Mouse (Mus musculus): ENCODE data around the gene Utp14b.

Utp14b gene

DNA sequence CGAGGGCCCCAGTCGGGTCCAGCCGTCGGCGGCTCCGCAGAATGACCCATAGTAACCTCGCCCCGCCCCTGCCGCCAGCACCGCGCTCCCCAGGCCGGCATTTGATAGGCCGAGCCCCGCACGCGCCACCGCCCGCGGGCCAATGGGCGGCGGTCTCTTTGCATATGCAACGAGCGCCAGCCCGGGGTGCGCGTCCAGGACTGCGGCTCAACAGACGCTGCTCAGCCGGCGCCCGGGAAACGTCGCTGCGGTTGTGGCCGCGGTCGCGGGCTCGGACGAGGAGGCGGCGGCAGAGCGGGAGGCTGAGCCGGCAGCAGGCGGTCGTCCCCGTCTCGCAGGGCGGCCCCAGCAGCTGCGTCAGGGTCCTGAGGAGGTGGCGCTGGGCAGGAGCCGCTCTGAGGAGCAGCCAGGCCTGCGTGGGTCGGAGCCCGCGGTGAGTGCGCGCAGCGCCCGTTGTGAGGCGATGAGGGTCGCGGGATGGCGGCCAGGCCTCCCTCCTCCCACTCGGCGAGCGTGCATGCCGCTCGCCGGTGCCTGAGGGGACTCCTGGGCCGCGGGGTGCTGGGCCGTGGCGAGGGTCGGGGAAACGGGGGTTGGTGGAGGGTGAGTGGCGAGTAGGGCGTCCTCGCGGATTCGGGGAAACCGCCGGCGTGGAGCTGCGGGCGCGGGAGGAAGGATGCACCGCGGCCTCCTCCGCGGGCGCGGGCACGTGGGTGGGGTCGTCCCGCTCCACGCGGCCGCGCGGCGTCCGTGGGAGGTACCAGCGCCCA lies at the start of gene Utp14b, which contains the start of gene Acsl3:
Gene Utp14b (plus strand): TSS at position 368 of the 770 bp plus-strand sequence.
Gene Acsl3 (plus strand): TSS at position 155 of the 770 bp plus-strand sequence.
- peak; percentile 95 for DNase-seq (ENCODE audit: low spot score in 2 of 2)

DNA sequence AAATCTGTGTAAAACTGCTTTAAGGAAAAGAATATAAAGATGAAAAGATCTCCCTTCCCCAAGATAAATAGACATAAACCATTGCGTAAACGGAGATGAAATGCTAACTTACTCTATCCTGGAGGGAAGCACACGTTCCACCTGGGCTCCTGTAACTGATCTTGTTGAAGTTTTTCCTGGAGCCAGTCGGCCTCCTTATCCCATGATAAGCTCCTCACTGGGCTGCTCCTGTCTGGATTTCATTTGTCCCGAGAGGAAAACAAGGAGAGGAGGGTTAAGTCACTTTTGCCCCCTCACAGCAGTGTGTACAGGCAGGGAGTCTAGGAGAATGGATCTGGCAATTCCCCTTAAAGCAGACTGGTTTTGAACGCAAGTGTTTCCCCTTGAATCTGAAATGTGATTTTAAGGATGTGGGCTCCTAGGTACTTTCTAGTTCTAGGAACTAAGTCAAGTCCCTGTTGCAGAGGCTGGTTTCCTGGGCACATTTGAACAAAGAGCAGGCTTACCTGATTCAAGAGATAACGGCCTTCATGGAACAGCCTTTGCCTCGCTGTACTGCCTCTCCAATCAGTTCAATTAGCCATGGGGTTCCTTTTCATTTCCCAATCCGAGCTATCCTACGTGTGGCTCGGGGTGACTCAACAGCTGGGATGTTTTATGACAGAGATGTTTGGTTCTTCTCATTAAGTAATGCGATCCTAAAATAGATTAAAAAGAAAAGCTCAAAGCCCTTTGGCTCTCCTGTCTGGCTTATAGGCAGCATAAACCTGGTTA lies 48.5 kb upstream of the Utp14b start:
- no peak for DNase-seq (ENCODE audit: low spot score in 2 of 2)

DNA sequence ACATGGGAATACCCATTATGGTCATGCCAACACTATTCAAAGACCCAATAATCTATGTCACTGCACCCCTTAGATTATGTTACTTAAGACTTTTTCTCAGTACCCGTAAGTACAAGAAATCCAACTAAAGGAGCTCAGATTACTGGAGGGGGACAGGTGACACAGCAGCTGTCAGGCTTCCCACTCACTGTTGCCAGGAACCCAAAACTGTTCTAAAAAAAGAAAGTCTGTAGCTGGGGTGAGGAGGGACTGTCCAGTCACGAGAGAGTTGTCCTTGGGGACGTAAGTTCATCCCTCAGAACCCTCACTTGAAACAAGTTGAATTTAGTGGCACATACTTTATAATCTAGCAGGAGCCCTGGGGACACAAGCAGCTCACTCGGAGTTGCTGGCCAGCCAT lies 46.8 kb upstream of the Utp14b start:
- no peak for DNase-seq (ENCODE audit: low spot score in 2 of 2)

DNA sequence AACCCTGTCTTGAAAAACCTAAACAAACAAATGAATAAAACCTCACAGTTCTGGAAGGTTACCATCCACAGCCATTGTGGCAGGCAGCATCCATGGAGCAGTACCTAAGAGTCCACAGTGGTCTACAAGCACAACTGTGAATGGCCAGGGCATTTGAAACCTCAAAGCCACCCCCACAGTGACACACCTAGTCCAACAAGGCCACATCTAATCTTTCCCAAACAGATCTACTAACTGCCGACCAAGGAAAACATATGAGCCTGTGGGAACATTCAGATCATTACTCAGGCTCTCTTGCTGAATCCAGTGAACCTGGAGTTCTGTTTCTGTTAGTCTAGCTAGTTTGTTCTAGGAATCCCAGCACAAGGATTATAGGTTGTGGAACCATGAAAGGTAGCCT lies 44.9 kb upstream of the Utp14b start:
- DNase-seq (ENCODE audit: low spot score in 2 of 2): no peak

DNA sequence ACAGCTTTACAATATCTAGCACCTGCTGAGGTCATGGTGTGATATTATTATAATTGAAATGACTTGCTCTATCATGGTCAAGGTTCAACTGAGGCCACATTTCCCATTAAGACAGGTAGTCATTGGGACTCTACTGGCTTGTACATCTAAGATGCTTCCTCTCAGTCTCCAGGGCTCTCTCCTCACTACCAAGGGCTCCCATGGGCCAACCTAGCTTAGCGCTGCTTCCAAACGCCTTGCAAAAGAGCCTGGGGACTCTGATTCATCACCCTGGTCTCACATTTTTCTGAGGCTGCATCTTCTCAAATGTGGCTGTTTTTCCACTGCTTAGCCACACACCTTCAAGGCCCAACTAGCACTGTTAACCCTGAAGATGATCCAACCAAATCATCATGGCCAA lies 33.5 kb upstream of the Utp14b start:
- DNase-seq (ENCODE audit: low spot score in 2 of 2): no peak

DNA sequence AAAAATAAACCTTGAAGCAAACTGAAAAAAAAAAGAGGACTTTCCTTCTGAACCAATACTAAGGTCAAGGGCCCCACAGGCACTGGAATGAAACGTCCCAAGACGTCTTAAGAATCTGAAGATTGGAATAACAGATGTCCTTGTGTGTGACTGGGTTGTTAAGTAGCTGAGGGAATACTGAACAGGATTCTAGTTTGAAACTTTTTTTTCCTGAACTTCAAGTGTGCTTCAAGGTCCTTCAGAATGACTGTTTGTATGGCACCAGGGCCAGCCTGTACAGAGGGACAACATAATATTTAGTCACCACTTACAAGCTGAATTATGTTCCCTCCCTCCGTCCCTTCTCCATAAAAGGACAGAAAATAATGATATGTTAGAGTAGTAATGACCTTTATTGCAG lies 23.4 kb upstream of the Utp14b start:
- DNase-seq (ENCODE audit: low spot score in 2 of 2): no peak

DNA sequence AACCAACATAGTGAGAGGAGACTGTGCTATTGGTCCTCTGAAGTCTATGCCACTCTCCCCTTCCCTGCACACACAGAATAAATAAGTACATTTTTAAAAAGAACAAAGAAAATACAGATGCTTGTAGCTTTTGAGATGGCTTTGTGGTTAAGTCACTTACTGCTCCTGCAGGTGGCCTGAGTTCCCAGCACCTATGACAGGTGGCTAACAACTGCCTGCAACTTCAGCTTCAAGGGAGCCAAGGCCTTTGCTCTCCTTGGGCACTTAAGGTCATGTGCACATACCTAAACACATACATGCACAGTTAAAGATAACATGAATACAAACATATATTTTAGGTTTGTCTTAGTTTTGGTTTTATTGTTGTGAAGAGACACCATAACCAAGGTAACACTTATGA lies 17.0 kb upstream of the Utp14b start:
- no peak for DNase-seq (ENCODE audit: low spot score in 2 of 2)

DNA sequence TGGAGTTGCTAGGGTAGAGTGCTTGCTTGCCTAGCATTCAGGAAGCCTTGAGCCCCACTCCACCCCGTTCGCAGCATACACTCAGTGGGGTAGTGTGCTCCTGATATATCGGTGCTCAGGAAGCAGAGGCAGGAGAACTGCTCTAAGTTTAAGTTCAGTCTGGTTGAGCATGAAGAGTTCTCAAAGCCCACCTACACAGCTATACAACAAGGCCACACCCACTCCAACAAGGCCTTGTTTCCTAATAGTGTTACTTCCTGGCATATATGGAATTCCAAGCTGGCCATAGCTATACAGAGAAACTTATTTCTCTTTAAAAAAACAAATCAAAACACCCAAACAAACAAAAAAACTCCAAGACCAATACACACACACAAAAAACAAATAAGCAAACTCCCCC lies 16.0 kb upstream of the Utp14b start:
- no peak for DNase-seq (ENCODE audit: low spot score in 2 of 2)

DNA sequence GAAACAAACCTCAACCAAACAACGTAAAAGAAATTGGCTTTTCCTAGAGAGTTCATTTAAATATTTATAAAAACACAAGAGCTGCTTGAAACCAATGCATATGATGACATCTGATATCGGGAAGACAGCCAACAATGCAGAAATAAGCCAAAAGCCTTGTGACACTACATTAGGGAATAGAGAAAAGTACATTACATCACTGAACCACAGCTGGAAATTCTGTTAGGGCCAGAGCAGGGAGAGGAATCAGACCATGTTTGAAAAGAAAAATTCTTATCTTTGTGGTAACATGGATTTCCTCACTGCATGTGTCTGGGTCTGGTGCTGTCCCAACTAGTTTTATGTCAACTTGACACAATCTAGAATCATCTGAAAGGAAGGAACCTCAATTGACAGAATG lies 15.6 kb upstream of the Utp14b start:
- no peak for DNase-seq (ENCODE audit: low spot score in 2 of 2)

DNA sequence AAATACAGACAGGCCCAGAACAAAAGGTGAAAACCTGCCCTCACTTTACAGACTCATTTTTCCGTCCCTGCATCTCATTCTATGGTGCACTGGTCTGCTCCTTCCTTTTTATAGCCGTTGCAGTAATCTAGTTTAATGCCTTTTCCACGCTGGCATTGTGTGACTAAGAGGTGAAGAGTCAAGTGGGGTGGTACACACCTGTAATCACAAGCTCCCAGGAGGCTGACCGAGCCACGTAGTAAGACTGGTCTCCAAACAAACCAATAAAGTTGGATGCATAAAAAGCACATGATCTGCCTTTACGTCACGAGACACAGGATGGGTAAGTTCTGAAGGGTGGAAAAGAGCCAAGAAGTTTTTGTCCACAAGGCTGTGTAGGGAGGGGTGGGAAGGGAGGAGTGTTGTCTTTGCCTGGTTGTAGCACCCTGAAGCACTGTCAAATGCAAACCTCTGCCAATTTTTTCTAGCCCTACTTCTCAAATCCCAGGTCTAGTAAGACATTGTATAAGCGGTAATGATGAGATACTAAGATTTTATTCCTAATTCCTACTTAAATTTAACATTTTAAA lies 10.4 kb upstream of the Utp14b start:
- DNase-seq (ENCODE audit: low spot score in 2 of 2): no peak

DNA sequence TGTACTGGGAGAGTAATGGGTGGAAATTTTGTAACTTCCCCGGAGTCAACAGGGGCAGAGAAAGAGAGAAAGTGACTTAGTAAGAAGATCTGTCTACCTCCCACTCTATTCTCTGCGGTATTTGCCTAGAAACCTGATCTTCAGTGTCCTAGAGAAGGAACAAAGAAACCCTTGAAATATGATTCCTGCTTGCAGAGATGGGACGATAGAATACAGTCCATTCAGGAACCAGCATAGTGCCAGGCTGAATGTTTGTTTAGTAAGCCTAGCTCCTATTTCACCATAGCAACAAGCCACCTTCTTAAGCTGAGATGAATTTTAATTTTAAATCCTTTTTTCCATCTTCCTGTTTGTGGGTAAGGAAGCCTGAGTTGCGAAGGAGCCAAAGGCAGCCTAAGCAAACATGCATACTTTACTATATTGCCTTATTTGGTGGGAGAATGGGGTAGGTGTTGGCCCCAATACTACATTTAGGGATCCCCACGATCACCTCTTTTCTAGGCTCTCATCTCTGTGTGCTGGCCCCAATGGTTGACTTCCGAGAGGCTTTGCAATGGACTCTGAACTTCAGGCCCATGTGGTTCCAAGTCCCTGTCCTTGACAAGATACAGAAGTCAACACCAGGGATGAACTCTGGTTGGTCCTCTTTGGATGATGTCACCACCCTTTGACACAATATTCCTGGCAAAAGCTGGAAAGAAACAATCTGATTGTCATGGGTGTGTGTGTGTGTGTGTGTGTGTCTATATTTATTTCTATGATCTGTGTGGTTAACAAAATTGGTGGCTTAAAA lies 8.4 kb upstream of the Utp14b start:
- no peak for DNase-seq (ENCODE audit: low spot score in 2 of 2)

DNA sequence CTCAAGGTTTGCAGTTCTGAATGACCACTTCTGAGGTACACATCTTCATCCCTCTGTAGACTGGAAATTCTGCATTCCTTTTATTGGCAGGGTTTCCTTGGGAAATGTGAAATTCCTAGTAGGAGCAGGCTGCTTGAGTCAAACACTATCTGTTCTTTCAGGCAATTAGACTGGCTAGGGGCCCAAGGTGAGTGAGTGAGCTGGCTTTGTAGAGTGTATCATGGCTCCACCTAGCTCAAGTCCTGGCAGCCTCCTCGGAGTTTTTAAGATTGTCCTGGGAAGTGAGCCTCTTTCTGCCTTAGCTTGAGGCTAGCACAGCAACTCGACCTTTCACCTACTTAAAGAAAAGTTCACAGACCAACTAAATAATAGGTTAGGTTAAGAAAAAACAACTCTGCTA lies 1.4 kb upstream of the Utp14b start:
- no peak for DNase-seq (ENCODE audit: low spot score in 2 of 2)

DNA sequence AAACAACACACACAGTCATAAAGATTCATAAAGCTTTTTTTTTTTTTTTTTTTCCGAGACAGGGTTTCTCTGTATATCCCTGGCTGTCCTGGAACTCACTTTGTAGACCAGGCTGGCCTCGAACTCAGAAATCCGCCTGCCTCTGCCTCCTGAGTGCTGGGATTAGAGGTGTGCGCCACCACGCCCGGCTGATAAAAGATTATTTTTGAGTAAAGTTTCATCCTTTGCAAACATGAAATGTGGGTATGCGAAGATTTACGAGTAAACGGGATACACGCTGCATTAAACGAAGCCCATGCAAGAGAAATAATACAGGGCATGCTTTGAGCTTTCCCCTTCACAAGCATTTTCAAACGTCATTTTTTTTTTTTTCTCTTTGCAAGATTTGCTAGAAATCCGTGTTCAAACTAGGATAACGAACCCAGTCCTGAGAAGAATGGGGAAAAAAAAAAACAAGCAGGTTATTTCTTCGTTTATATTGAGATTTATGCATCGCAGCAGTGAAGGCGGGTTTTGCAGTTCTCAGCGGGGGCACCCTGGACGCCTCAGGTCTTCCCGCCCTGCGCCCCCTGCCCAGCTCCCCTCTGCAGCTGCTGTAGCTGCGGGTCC lies 713 bp upstream of the Utp14b start:
- no peak for DNase-seq (ENCODE audit: low spot score in 2 of 2)

DNA sequence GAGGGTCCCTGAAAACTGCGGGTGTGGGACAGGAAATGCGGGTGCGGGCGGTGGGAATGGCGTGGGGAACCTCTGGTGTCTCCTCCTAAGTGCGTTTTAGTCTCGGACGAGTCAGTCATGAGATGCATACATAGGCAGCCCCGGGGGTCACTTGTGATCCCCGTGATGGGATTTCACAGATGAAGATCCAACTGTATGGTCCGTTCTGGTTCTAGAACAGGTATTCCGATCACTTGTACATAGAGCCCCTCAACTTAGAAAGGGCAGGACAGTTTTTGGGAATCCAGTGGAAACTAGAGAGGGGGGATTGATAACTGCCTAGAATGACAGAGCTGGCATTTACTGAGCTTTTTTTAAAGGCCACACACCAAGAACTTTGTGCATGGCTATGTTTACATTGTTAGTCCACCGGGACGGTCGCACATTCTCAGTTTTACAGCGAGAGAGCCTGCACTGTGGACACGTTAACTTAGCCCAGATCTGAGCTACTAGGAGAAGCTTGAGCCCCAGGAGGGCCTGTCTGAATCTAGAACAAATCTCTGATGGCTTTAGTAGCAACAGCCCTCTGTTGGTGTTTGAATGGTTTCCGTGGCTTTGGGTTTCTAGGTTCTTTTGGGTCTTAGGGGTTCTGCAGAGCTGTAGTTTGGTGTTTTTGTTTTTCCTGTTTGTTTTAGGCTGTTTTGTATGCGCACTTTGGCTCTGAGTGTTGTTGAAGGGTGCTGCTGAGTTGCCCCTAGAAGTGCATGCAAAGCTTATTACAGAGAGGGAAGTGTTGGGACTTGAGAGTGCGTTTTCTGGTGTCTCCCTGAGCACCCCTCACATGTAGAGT lies 817 bp downstream of the Utp14b start:
- no peak for DNase-seq (ENCODE audit: low spot score in 2 of 2)

DNA sequence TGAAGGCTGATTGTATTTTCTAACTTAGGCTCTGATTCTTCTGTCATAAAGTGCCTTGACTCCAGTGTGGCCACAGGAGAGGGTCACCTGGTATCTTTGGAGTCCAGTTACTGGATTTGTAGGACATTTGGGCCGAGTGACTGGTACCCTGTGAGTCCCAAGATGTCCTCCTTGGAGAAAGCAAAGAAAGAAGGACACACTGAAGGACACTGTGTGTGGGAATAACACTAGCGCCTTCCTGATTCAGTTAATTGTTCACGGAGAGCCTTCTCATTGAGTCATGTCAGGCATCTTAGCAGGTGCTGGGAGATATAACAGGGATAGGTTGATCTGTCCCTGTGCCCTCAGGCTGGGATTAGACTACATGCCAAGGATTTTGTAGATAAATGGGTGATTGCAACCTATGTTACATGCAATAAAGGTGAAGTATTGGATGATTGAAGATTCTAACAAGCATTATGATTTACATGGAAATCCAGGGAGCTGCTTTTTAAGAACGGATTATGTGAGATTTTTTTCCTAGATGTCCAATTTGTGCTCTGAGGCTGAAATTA lies 1.5 kb downstream of the Utp14b start:
- DNase-seq (ENCODE audit: low spot score in 2 of 2): no peak

DNA sequence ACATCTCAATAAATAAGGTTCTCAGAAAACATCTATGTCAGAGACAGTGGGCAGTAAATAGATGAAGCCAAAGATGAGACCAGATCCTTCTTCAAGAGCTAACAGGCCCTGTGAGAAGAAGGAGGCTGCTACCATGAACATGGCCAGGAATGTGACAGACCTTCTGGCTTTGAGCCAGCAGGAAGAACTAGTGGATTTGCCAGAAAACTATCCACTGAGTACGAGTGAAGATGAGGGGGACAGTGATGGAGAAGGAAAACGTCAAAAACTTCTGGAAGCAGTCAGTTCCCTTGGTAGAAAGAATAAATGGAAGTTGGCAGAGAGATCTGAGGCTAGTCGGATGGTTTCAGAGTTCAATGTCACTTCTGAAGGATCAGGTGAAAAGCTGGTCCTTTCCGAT lies 6.5 kb downstream of the Utp14b start:
- no peak for DNase-seq (ENCODE audit: low spot score in 2 of 2)

DNA sequence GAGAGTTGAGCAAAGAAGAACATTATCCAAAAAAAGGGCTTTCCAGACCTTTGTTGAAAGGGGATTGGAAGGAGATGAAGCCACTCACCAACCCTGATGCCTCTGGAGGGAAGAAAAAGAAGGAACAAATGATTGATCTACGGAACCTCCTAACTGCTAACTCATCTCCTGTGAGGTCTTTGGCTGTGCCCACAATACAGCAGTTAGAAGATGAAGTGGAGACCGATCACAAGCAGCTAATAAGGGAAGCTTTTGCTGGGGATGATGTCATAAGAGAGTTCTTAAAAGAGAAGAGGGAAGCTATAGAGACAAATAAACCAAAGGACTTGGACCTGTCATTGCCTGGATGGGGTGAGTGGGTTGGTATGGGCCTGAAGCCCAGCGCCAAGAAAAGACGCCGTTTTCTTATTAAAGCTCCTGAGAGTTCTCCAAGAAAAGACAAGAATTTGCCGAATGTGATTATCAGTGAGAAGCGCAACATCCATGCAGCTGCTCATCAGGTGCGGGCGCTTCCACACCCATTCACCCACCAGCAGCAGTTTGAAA lies 8.2 kb downstream of the Utp14b start:
- DNase-seq (ENCODE audit: low spot score in 2 of 2): peak in 1 of 2 experiments; percentile 33

DNA sequence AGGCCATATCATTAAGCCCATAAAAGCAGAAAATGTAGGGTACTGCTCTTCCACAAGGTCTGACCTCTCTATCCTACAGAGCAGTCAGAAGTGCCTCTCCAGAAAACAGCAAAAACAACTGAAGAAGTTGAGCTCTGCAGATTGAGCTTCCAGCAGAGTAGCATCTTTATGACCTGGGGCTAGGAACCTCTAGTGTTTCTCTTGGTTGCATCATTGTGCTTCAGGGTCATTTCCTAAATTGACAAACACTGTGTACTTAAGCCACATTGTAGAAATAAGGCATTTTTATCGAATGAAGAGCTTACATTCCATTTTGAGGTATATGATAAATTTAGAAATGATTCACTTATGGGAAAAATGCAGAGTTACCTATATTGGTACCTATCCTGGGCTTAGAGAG lies 8.7 kb downstream of the Utp14b start:
- no peak for DNase-seq (ENCODE audit: low spot score in 2 of 2)

DNA sequence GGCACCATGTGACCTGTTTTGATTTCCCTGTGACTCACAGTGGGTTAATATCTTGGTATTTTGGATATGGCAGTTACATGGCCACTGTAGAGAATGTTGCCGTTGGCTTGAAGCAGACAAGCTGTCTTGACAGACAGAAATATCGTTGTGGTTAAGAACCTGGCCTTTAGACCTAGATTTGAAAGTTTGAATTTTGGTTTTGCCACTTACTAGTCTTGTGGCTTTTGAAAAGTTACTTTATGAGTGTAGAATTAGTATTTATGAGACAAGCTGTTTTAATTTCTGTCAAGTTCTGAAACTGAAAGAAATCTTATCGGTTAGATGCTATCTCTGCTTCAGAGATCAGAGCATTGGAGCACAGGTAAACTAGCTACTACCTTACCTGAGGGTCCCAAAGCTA lies 24.5 kb downstream of the Utp14b start:
- DNase-seq (ENCODE audit: low spot score in 2 of 2): no peak

DNA sequence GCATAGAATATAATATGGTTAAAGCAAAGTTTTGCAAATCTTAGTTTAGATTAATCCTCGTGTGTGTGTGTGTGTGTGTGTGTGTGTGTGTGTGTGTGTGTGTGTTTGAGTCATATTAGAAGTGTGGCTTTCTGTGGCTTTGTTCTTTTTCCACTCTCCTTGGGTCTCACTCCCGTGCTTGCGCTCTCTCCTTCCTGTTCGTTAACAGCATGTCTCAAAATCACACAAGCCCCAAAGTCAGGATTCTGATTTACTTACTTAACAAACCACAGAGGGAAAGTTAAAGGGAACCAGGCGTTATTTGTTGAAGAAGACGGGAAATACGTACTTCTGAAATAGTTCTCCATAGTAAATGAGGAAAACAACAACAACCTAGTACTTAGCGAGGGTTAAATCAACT lies 26.3 kb downstream of the Utp14b start:
- DNase-seq (ENCODE audit: low spot score in 2 of 2): no peak

Measured in right cerebral cortex, postnatal 36 days (tissue).